8 mouse cellular contexts compared by ENCODE assay signal in the genomic region with DNA sequence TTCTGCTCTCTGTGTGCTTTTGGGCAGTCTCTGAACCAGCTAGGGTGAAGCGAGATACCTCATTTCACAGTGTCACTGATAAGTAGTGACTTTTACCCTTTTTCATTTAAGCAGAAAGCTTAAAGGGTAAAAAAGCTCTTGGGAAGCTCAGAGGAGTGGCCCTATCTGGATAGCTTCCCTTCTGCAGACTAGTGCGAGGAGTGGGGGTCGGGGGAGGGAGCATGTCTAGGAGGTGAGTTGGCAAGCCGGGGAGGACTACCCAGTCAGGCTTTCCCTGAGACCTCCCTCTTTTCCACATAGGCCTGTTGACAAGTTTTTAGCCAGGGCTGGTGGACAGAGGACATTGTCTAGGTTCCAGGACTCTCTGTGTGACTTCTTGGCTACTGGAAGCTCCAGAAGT. TPM values are rescaled to one million over a fixed set of nuclear protein-coding genes. Genes with fewer than 3 reads are reported as not detected.
DNase-seq lines count a peak whose midpoint lies in the region; ATAC-seq and TF ChIP-seq lines count a peak whose summit lies in the region.

Gene Spocd1, plus strand, starts transcription at position 301 of the 400 bp plus-strand sequence.

- no peak for TF ChIP-seq POLR2A in bone marrow macrophage, adult 2 months (IDR thresholded peaks at IDR 0.05; ENCODE audit: borderline replicate concordance, low read depth, low read length)
- no peak for TF ChIP-seq POLR2A in thymus, adult 2 months (IDR thresholded peaks at IDR 0.05; ENCODE audit: control insufficient read depth, extremely low read depth, insufficient read depth, low read length, poor library complexity)

- peak within 1 kb of the TSS; percentile 61 for H3K4me2 ChIP-seq in heart, embryonic 16.5 days (ENCODE audit: low read depth, low read length)
- H3K4me2 ChIP-seq in hindbrain, embryonic 15.5 days: peak within 1 kb of the TSS; percentile 46
- H3K4me2 ChIP-seq in midbrain, embryonic 14.5 days (ENCODE audit: low read length): peak within 1 kb of the TSS; percentile 37

- 40% methylated on average over 4 of the region's 4 CpGs for WGBS in heart, embryonic 16.5 days
- 35% methylated on average over 4 of the region's 4 CpGs for WGBS in hindbrain, embryonic 15.5 days
- 44% methylated on average over 4 of the region's 4 CpGs for WGBS in midbrain, embryonic 14.5 days
- WGBS in thymus, adult 2 months: 78% methylated on average over 4 of the region's 4 CpGs

- H3K27me3 ChIP-seq in heart, embryonic 16.5 days (ENCODE audit: control insufficient read depth, insufficient read depth, low read length): no peaks in the 10 kb centered on the region
- H3K27me3 ChIP-seq in hindbrain, embryonic 15.5 days: 0 out of 2 replicates have a peak, but pooled peaks cover 4% of the 10 kb centered on the region
- no peaks in the 10 kb centered on the region for H3K27me3 ChIP-seq in midbrain, embryonic 14.5 days (ENCODE audit: control insufficient read depth, insufficient read depth, low read length)
- H3K27me3 ChIP-seq in thymus, adult 2 months (ENCODE audit: control insufficient read depth, insufficient read depth, low read length): no peaks in the 10 kb centered on the region

- no peaks in the 10 kb centered on the region for H3K36me3 ChIP-seq in heart, embryonic 16.5 days (ENCODE audit: control insufficient read depth, insufficient read depth)
- no peaks in the 10 kb centered on the region for H3K36me3 ChIP-seq in hindbrain, embryonic 15.5 days
- no peaks in the 10 kb centered on the region for H3K36me3 ChIP-seq in midbrain, embryonic 14.5 days (ENCODE audit: control insufficient read depth, insufficient read depth, low read length)
- H3K36me3 ChIP-seq in thymus, adult 2 months (ENCODE audit: control insufficient read depth, insufficient read depth, low read length): no peaks in the 10 kb centered on the region

- TF ChIP-seq CTCF in bone marrow macrophage, adult 2 months (IDR thresholded peaks at IDR 0.05; ENCODE audit: low read depth, low read length): no peak
- TF ChIP-seq CTCF in thymus, adult 2 months (IDR thresholded peaks at IDR 0.05; ENCODE audit: borderline replicate concordance, control insufficient read depth, extremely low read depth, insufficient read depth, low read length, poor library complexity): no peak

- peaks cover 23% of the 10 kb centered on the region for H3K4me1 ChIP-seq in heart, embryonic 16.5 days (ENCODE audit: control insufficient read depth, insufficient read depth, low read length)
- peaks cover 4% of the 10 kb centered on the region for H3K4me1 ChIP-seq in bone marrow macrophage, adult 2 months (ENCODE audit: control insufficient read depth, insufficient read depth, low read length)
- peaks cover 9% of the 10 kb centered on the region for H3K4me1 ChIP-seq in hindbrain, embryonic 15.5 days (replicated peaks)
- H3K4me1 ChIP-seq in midbrain, embryonic 14.5 days (ENCODE audit: control insufficient read depth, insufficient read depth, low read length): 0 out of 2 replicates have a peak, but pooled peaks cover 8% of the 10 kb centered on the region
- peaks cover 14% of the 10 kb centered on the region for H3K4me1 ChIP-seq in thymus, adult 2 months (replicated peaks; ENCODE audit: control insufficient read depth, insufficient read depth, low read length)

- no peak for ATAC-seq in heart, embryonic 16.5 days (replicated peaks; ENCODE audit: extremely low read depth, insufficient read depth, low FRiP score)
- ATAC-seq in hindbrain, embryonic 15.5 days (ENCODE audit: low FRiP score, low read depth): no peak
- no peak for ATAC-seq in midbrain, embryonic 14.5 days (ENCODE audit: low FRiP score, low TSS enrichment)

- H3K4me3 ChIP-seq in heart, embryonic 16.5 days (ENCODE audit: low read length): peak within 1 kb of the TSS; percentile 32
- peak within 1 kb of the TSS; percentile 49; the same call in 1 of the 2 replicates for H3K4me3 ChIP-seq in bone marrow macrophage, adult 2 months (ENCODE audit: insufficient read depth, low read length)
- H3K4me3 ChIP-seq in hindbrain, embryonic 15.5 days: no peak within 1 kb of the TSS
- H3K4me3 ChIP-seq in midbrain, embryonic 14.5 days (replicated peaks; ENCODE audit: low read depth, low read length): no peak within 1 kb of the TSS
- no peak within 1 kb of the TSS for H3K4me3 ChIP-seq in thymus, adult 2 months (ENCODE audit: control insufficient read depth, insufficient read depth, low read length)

- no peak for DNase-seq in heart, adult 8-10 months (ENCODE audit: low spot score)
- DNase-seq in midbrain, embryonic 14.5 days: no peak
- DNase-seq in ovary, adult 18-20 months (ENCODE audit: low spot score): no peak
- DNase-seq in urinary bladder, postnatal 36 days (ENCODE audit: low spot score in 2 of 2): no peak
- no peak for DNase-seq in thymus, adult 2 months

- H3K9me3 ChIP-seq in heart, embryonic 16.5 days (replicated peaks; ENCODE audit: control insufficient read depth, low read length): no peaks in the 10 kb centered on the region
- no peaks in the 10 kb centered on the region for H3K9me3 ChIP-seq in hindbrain, embryonic 15.5 days
- H3K9me3 ChIP-seq in midbrain, embryonic 14.5 days (ENCODE audit: control insufficient read depth, low read length): no peaks in the 10 kb centered on the region

- H3K27ac ChIP-seq in heart, embryonic 16.5 days (ENCODE audit: low read length): no peak within 1 kb of the TSS
- H3K27ac ChIP-seq in bone marrow macrophage, adult 2 months (ENCODE audit: insufficient read depth, low read depth, low read length): no peak within 1 kb of the TSS
- H3K27ac ChIP-seq in hindbrain, embryonic 15.5 days (replicated peaks): no peak within 1 kb of the TSS
- no peak within 1 kb of the TSS for H3K27ac ChIP-seq in midbrain, embryonic 14.5 days (replicated peaks; ENCODE audit: low read depth, low read length)
- H3K27ac ChIP-seq in thymus, adult 2 months (ENCODE audit: control insufficient read depth, insufficient read depth, low read length): no peak within 1 kb of the TSS

- peak within 1 kb of the TSS; percentile 39 for H3K9ac ChIP-seq in heart, embryonic 16.5 days (ENCODE audit: low read length)
- no peak within 1 kb of the TSS for H3K9ac ChIP-seq in hindbrain, embryonic 15.5 days
- no peak within 1 kb of the TSS for H3K9ac ChIP-seq in midbrain, embryonic 14.5 days (replicated peaks; ENCODE audit: low read length)

RNA-seq across cellular contexts. Expression of gene Spocd1, which starts in this region (rescaled TPM):
- polyA plus RNA-seq in heart, embryonic 16.5 days (2015; fragmentation: Nextera tagmentation; extraction: Ambion mirVana): 0.22 and 0.35 TPM in 2 replicates
- total RNA-seq in heart, adult 8-10 months (2022): under 1 TPM in 1 of 4 experiments, not detected in 3; 0.09 TPM
- polyA plus RNA-seq in bone marrow macrophage, adult 2 months (2012; ENCODE audit: insufficient read depth, insufficient read length, missing spikeins): not detected in 2 replicates
- 0.12 and 0.16 TPM in 2 replicates for polyA plus RNA-seq in hindbrain, embryonic 15.5 days (2015; fragmentation: Nextera tagmentation; extraction: Ambion mirVana)
- 0.16 TPM in 1 of 2 replicates, not detected in the other for polyA plus RNA-seq in midbrain, embryonic 14.5 days (2014; fragmentation: Nextera tagmentation; extraction: Ambion mirVana)
- 0.08 and 0.11 TPM in 2 replicates for polyA plus RNA-seq in thymus, adult 2 months (2012; rRNA removed)

Comparison
In these comparisons a context has a peak if more than half of its experiments do, and no peak if none do; other contexts are left out.
1. H3K4me3 ChIP-seq: peak in heart, embryonic 16.5 days (single experiment) and bone marrow macrophage, adult 2 months (single experiment); none in hindbrain, embryonic 15.5 days (single experiment), midbrain, embryonic 14.5 days (single experiment) and thymus, adult 2 months (single experiment).
2. Peak in every context shown above with its lines, with median percentiles within 50 percentile points of each other: H3K4me2 ChIP-seq.